Mouse (Mus musculus) layer of hippocampus, postnatal 10 days (tissue): ENCODE data around the gene Asah2. TPM values are rescaled to one million over a fixed set of nuclear protein-coding genes. Genes with fewer than 3 reads are reported as not detected.
"Not testable (repeated sequence)": the region's sequence is repeated elsewhere in the genome, so short reads cannot be mapped to it uniquely, and the experiment has no call there.

Source experiments
- DNase-seq, 2 experiments: peaks; one replicate each; pipeline ENCODE4 v3.0.0; 2021; ENCODE audit warnings: low spot score in 2 of 2
- long read RNA-seq: library from polyadenylated mRNA; stranded (forward); transcript quantifications from one replicate; pipeline ENCODE4 v2.0.0, GENCODE M21; 2023
- total RNA-seq, 2 experiments: library from RNA; stranded (reverse); gene quantifications; 2 replicates each; pipeline ENCODE4 v1.2.3; 2021

Asah2 gene
- total RNA-seq = 1 to 10 TPM; 5.5 to 6.2 TPM
- long read RNA-seq, partial matches to known transcripts = 0 of 1 reads
- long read RNA-seq, other reads (novel, unspliced or antisense) = 1 of 1 reads

- DNase-seq = peak; percentile 70 to 77
Observed at GRCm38 (mm10) chr19:32107771-32108306, at the start of gene Asah2. Asah2 (minus strand) TSS chr19:32108211.

GRCm38 (mm10) chr19:32157045-32157444 lies 49.0 kb upstream of the Asah2 start:
- no peak for DNase-seq

- no peak for DNase-seq
Observed at GRCm38 (mm10) chr19:32152529-32152928, 44.5 kb upstream of the Asah2 start.

- no peak for DNase-seq
Observed at GRCm38 (mm10) chr19:32148710-32149109, 40.7 kb upstream of the Asah2 start.

- DNase-seq = no peak
Observed at GRCm38 (mm10) chr19:32142383-32142782, 34.4 kb upstream of the Asah2 start.

GRCm38 (mm10) chr19:32138361-32139088 lies 30.5 kb upstream of the Asah2 start:
- DNase-seq = no peak

- no peak for DNase-seq
Observed at GRCm38 (mm10) chr19:32137904-32138303, 29.9 kb upstream of the Asah2 start.

- DNase-seq = no peak
Observed at GRCm38 (mm10) chr19:32136888-32137625, 29.0 kb upstream of the Asah2 start.

- DNase-seq = not testable (repeated sequence)
Observed at GRCm38 (mm10) chr19:32131707-32132488, 23.9 kb upstream of the Asah2 start.

GRCm38 (mm10) chr19:32129281-32129680 lies 21.3 kb upstream of the Asah2 start:
- no peak for DNase-seq

- no peak for DNase-seq
Observed at GRCm38 (mm10) chr19:32127180-32127850, 19.3 kb upstream of the Asah2 start.

GRCm38 (mm10) chr19:32124155-32124554 lies 16.1 kb upstream of the Asah2 start:
- no peak for DNase-seq

GRCm38 (mm10) chr19:32123196-32123595 lies 15.2 kb upstream of the Asah2 start:
- no peak for DNase-seq

- DNase-seq = no peak
Observed at GRCm38 (mm10) chr19:32120798-32121197, 12.8 kb upstream of the Asah2 start.

- no peak for DNase-seq
Observed at GRCm38 (mm10) chr19:32119666-32120065, 11.7 kb upstream of the Asah2 start.

- DNase-seq = no peak
Observed at GRCm38 (mm10) chr19:32118496-32118895, 10.5 kb upstream of the Asah2 start.

GRCm38 (mm10) chr19:32117484-32118018 lies 9.5 kb upstream of the Asah2 start:
- DNase-seq = no peak

- no peak for DNase-seq
Observed at GRCm38 (mm10) chr19:32111866-32112790, 4.1 kb upstream of the Asah2 start.

- no peak for DNase-seq
Observed at GRCm38 (mm10) chr19:32106750-32107149, 1.3 kb downstream of the Asah2 start.
